In genomic region chr1:43558329-43558728, GRCm38 (mm10) we compare ENCODE assay signal across 15 mouse cellular contexts.
"Had no signal": no experiment of that assay in that cellular context is flagged by ENCODE, and none has a peak within 500 bp of the region (broad histone marks: within the 10 kb centered on the region; RNA-seq: fewer than 3 reads in every experiment).

No protein-coding gene starts in this region.

- H3K4me2 ChIP-seq: midbrain, embryonic 12.5 days; neural tube, embryonic 13.5 days had no signal

- H3K4me3 ChIP-seq: left cerebral cortex, adult 2 months; limb, embryonic 10.5 days; midbrain, embryonic 12.5 days; neural tube, embryonic 13.5 days had no signal

- H3K27ac ChIP-seq: kidney, postnatal 0 days; left cerebral cortex, adult 2 months; limb, embryonic 10.5 days; midbrain, embryonic 12.5 days; neural tube, embryonic 13.5 days had no signal

- ATAC-seq: lung, postnatal 0 days; midbrain, embryonic 16.5 days had no signal

- DNase-seq: kidney, adult 11 months; kidney, adult 9 months; kidney, postnatal 36 days; lung, adult 2 months; lung, postnatal 36 days; right cerebral cortex, postnatal 14 days; thymus, adult 18-20 months; thymus, postnatal 25 days had no signal

- H3K9me3 ChIP-seq: limb, embryonic 10.5 days; midbrain, embryonic 12.5 days; neural tube, embryonic 13.5 days had no signal

- H3K27me3 ChIP-seq: midbrain, embryonic 12.5 days; neural tube, embryonic 13.5 days had no signal

- H3K9ac ChIP-seq: midbrain, embryonic 12.5 days; neural tube, embryonic 13.5 days had no signal
